Mouse (Mus musculus) telencephalon, adult 2 months (tissue): ENCODE data around the gene Sdk2.
A peak's percentile ranks its signal among the peaks of the same experiment; 100 is the strongest.

Experiments
- DNase-seq: peaks from one replicate; pipeline ENCODE4 v3.0.0-alpha.2; 2011; ENCODE audit warnings: low read depth, low spot score

Gene Sdk2

DNA sequence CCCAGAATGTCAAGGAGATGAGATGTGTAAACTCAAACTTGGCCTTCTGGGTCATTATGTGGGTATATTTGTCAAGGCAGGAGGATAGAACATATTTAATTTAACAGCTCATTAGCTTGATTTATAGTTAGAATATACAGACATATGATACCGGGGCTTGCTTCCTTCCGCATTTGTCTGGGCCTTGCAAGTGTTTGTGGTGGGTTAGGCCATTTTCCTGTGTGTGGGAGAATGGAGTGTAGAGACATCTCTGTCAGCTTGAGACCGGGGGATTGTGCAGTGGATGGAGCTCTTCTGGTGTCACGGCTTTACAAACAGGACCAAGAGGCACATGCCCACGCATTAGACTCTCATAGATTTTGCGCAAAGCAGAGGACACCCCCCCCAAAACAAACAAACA is 235.2 kb downstream of the Sdk2 start:
- no peak for DNase-seq

DNA sequence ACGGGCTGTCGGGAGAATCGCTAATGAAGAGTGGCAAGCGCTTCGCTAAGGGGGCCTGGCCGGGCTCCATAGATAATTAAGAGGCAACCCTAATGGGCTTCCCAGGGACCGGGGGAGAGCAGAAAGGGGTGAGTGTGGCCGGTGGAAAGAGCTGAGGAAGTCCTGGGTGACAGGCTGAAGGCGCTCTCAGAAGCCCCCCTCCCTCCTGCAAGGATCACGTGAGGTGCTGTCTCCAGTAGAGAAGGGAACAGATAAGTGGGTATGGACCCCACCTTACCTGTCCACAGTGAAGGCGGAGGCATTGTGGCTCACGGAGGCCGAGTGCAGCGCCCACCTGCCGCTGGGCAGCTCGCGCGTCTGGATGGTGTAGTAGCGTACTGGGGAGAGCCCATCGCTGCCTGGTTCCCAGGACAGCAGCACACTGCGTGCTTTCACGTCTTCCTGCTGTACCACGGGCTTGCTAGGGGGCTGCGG is 238.7 kb downstream of the Sdk2 start:
- no peak for DNase-seq

DNA sequence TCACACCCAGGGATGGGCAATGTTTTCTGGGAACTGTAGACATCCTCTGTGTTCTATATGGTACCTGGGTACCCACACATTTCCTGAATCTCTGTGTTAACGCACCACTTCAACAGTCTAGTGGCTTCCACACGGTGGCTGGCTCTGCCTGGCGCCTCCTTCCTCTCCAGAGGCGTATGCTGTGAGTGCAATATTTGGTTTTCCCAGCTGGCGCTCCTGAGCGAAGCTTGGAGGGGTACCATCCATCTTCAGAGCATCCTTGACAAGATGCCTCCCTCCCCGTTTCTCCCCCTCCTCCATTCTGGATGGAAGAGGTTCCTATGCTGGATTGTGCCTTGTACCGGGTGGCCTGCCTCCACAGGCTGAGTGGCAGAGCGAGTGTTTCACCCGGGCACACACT is 246.8 kb downstream of the Sdk2 start:
- peak; percentile 16 for DNase-seq

DNA sequence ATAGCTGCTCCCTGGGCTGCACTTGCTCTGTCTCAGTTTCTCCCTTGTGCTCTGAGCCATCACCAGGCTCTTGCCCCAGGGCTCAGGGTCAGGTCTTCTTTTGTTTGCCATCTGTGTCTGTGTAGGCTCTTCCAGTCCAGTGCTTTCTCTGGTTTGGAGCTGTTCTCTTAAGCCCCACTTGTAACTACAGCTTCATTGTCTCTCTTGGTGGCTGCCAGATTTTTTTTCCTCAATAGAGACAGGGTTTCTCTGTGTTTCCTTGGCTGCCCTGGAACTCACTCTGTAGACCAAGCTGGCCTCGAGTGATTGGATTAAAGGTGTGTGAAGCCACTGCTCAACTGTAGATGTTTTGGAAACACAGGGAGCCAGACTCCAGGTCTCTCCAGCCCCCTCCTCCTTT is 247.8 kb downstream of the Sdk2 start:
- no peak for DNase-seq

DNA sequence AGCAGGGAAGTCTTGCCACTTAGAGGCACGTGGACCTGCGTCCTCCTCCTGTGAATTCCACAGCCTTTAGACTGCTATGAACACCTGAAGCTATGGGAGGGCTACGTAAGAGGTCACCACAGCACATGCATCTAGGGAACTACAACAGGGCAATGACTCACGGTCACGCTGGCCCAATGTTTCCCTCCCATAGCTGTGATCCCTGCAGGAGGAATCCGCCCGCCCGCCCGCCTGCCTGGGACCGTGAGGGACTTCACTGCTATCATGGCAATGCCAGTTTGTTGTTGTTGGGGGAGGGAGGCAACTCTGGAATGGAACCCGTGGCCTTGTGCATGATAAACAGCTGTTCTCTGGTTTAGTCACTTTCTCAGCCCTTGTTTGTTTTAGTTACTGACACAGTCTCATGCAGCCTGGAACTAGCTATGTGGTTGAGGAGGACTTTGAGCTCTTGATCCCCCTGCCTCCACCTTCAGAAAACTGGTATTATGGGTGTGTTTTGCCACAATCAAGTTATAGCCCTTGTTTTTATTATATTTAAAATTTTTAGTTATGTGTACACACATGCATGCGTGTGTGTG is 249.8 kb downstream of the Sdk2 start:
- no peak for DNase-seq

DNA sequence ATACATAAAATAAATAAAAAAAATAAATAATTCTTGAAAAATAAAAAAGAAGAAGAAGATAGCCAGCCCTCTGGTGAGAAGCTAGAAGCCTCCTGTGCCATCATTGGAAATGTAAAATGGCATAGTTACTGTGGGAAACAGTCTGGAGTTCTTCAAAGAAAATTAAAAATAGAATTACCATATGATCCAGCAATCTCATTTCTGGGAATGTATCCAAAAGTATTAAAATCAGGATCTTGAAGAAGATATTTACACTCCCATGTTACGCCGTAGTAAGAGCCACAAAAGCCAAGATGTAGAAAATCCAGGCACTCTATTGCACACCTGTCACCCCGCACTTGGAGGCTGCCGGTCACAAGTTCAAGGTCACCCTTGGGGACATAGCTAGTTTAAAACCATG is 250.4 kb downstream of the Sdk2 start:
- DNase-seq, result peak; percentile 88

DNA sequence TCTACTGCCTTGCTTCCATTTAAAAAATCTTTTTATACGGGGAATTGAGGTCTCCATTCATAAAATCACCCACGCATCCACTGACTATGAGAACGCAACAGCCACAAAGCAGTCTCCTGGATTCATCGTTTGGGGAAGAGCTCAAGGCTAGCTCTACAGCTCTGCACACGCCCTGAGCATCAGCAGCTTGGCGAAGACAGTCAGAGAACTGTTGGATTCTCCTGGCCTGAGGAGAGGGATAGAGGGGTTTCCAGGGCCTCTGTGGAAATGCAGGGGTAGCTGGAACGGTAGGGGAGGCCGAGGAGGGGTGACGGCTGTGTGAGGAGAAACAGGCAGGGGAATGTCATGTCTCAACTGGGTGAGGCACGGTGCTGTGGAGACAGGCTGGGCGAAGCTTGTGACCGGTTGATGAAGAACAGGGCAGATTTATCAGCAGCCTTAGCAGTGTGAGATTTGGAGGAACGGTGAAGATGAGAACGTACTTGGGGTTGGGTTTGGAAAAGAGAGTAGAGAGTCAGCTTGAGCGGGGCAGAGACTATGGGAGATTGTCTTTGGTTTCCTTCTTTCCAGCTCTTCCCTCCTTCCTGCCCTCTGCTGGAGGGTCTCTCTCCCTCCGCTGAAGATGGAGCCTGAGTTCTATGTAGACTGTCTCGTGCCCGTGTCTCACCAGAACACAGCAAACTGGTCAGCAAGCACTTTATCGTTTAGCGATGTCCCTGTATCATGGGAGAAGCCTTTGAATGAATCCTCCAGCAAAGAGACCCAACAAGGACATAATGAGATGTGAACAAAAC is 255.1 kb downstream of the Sdk2 start:
- no peak for DNase-seq

DNA sequence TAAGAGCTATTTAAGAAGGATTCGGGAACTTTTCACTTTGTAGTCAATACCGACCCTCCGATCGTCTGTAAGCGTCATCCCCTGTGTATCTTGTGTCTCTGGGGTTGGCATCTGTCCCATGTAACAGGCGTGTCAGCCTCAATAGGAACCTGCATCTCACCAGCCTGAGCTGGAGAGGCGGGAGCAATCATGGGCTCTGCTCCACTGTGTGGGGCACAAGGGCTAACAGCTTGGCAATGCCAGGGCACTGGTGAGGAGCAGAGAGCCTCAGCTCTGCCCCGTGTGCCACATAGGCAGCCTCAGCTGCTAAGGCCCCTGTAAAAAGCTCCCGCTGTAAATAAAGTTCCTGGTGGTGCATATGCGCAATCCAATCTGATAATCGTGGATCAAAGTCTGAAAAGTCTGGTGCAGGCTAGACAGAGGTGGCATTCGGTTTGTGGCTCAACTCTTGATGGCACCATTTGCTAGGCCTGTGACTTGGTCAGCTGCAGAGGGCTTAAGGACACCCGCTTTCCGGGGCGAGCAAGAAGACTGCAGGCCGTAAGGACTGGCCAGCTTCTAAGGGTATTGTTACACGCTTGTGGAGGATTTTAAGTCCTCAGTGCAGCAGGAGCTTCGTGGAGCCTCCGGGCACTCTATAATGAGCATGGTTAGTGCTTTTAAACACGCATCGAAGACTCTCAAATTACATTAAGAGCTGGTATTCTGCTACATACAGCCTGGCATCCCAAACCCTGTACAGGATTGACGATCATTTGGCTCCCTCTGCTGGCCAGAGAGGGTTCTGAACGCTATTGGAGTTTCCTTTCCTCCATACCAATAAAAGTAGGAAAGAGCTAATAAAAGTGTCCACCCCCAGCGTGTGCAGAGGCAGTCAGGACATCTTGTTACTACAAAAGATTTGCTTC is 256.0 kb downstream of the Sdk2 start:
- peak; percentile 83 for DNase-seq

DNA sequence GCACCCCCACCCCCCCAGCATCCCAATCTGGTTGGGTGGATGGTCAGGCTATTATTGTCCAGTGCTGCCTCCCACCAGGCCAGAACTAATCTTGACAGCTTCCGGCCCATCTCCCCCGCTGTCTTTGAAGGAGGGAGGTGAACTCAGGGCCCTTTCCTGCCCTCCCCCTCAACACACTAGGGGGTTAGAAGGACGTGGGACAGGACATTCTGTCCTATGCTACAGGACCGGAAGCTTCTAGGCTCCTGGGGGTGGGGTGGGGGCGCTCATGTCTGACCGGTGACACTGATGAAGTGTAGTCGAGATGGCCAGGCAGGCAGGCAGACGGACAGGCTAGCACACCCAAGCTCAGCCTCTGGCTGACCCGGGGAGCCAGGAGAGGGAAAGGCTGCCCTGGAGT is 259.8 kb downstream of the Sdk2 start:
- no peak for DNase-seq

DNA sequence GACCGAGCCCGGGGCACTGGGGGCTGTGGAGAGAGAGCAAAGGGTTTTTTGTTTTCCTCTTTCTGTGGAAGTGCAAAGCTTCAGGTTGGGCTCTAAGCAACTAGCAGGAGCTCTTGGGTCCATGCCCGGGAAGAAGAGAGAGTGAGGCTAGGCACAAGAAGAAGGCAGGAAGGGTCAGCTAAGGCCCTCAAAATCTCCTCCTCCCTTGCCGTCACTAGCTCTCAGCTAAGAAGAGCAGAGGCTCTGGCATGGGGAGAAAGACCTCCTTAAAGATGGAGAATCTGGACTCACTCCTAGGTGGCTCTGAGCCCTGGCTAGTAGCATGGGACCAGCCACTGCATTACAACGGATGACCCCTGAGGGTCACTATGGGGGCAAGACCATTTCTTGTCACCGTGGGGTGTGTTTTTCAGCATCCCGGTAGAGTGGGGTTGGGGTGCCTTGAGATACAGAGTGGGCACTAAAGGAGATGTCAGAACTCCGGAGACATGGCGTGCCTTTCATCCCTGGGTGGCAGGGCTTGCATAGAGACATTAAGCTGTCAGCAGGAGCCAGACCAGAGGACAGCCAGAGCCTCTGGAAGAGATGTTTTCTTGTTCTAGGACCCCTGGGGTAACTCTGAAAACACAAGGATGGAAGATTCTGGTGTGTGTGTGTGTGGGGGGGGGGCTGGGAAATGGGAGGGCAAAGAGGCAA is 260.3 kb downstream of the Sdk2 start:
- DNase-seq, result no peak

DNA sequence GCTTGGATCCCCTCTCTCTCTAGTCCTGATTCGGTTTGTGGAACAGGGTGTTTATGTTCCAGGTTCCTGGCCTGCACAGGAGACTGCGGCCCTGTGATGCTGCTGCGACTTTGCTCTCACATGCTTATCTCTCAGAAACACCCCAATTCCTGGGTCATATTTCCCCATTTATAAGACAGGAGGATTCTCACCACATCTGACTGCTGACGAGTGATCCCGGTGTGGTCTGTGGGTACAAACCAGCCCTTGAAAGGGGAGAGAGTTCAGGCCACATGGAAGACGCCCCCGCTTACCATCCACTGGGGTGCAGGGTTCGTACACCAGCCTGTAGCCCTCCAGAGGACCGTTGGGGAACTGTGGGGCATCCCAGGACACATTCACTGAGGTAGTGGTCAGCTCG is 260.9 kb downstream of the Sdk2 start:
- DNase-seq, result no peak

DNA sequence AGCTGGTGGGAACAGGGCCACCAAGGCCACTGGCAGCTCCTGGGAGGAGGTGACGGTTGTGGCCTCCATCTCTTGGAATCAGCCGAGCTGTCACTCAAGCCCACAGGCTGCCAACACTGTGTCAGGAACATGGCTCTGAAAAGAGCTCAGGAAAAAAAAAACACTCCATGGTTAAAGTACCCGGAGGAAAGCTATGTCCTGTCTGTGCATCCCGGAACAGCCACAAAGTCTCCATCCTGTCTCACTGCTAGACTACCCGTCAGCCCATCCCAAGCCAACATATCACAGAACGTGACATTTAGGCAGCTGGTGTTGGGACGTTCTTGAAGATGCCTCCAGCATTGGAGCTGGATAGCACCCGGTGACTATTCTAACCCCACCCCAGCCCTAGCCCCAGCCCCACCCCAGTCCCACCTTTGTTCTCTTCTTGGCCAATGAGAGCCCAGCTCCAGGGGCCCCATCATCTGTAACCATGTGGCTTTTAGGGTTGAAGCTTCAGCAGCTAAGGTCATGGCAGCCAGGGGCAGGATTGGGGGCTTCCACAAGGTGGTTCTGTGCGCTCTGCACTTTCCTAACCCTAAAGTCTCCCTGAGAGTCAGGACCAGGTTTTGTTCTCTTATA is 263.4 kb downstream of the Sdk2 start:
- DNase-seq, result no peak

DNA sequence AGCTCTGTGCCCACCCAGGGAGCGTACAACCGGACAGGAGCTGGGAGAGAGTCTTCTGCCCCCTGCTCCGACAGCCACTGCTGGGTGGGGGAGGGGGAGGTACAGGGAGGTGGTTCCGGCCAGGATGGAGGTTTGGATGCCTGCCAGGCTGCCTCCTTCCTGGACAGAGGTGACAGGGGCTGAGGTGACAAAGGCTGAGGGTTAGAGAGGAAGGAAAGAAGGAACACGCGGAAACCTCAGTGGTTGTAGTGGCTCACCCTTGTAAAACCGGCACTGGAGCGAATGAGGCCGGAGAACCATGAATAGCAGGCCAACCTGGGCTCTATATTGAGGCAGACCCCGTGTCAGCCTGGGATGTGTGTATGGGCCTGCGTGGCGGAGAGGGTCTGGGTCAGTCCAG is 264.4 kb downstream of the Sdk2 start:
- DNase-seq, result no peak

DNA sequence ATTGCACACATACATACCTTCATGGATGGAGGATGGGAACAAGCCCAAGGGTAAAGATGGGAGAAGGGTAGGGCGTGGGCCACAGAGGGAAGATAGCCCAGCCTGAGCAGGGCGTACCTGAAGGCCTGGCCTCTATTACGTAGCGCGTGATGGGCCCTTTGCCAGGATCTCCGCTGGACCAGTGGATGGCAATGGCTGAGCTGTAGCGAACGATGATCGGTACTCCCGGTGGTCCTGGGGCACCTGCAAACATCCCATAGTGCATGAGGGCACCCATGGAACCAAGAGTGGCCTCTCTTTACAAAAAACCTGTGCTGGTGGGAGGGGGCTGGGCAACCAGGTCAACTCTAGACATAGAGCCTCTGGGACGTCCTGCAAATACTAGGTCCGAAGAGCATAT is 266.8 kb downstream of the Sdk2 start:
- DNase-seq, result no peak

DNA sequence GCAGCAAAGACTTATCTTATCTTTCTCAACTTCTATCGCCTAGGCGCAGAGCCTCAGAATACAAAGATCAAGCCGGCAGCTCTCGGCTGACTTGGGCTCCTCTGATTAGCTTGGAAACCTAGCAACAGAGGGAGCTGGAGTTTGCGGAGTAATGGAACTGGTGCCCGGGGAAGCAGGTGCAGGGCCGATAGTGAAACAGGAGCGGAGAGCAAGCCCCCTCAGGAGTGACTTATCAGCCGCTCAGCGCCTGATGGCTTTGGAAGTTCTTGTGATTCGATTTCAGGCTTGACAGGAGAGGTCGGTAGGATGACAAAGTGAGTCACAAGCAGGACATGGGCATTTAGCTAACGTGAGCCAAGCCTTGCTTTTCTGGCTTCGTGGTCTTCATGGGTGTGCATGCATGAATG is 267.8 kb downstream of the Sdk2 start:
- no peak for DNase-seq

DNA sequence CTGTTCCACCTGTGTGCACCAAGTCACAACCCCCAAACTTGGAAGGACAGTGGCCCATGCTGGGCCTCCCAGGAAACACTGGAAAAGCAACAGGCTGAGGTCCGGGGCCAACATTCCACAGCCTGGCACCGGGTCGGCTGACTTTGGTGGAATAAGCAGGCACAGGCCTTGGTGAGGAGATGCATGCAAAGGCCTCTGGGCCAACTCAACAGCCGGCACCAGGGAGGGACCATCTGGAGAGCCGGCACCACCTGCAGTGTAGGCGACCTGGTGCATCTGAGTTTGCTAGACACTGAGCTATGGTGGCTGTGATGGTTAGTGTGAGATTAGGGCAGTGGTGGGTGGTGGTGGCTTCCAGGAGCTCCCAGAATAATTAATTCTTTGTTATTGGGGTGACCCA is 268.8 kb downstream of the Sdk2 start:
- peak; percentile 66 for DNase-seq

DNA sequence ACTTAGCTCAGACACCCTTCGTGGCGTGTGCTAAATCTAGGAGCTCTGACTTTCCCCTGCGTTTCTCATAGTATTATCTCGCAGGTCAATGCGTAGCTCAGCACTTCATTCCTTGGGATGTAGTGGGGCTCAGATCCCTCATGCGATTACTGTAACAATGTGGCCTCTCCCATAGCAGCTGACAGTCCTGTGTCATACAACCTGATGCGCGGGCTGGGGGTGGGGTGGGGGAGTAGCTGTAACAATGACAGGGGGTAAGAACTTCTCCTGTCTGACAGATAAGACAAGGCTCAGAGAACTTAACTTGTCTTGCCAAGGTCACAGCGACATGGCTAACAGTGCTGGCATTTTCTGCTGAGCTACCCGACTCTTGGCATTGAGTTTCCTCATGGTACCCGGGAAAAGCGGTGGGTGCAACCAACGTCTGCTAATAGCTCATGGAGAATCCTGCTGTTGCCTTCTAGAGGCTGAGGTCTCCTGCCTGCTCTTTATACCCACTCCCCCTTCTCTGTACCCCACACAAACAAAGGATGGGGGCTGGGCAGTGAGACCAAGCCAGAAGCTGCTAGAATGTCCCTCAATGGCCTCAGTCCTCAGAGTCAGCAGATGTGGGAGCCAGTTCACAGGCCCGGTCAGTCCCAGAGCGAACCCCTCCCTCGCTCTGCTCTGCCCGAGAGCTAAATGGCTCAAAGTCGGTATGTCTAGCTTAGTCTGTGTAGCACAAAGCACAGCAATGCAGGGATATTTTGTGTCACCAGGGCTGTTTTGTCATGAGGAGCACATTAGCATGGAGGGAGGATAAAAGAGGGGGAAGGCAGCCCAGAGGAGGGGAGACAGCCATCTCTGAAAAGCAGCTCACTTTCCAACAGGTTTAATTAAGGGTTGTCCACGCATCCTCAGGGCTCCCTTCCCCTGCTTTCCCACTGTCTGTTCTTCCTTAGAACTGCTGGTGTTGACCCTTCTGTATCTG is 269.5 kb downstream of the Sdk2 start:
- no peak for DNase-seq

DNA sequence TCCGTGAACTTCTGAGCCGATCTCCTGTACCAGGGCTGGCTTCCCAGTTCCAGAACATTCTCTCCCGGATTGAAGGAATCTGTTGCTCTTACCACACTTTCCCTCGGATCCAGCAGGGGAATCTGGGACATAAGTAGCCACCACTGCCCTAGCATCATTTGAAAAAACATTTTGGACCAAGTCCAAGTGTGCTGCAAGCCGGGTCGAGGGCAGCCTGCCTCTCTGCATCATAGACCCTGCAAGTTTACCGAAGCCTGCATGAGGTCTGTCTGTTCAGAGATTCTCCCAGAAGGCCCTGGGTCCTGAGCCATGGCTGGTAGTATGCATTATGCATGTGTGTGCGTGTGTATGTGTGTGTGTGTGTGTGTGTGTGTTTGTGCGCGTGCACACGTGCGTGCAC is 271.0 kb downstream of the Sdk2 start:
- DNase-seq, result no peak

DNA sequence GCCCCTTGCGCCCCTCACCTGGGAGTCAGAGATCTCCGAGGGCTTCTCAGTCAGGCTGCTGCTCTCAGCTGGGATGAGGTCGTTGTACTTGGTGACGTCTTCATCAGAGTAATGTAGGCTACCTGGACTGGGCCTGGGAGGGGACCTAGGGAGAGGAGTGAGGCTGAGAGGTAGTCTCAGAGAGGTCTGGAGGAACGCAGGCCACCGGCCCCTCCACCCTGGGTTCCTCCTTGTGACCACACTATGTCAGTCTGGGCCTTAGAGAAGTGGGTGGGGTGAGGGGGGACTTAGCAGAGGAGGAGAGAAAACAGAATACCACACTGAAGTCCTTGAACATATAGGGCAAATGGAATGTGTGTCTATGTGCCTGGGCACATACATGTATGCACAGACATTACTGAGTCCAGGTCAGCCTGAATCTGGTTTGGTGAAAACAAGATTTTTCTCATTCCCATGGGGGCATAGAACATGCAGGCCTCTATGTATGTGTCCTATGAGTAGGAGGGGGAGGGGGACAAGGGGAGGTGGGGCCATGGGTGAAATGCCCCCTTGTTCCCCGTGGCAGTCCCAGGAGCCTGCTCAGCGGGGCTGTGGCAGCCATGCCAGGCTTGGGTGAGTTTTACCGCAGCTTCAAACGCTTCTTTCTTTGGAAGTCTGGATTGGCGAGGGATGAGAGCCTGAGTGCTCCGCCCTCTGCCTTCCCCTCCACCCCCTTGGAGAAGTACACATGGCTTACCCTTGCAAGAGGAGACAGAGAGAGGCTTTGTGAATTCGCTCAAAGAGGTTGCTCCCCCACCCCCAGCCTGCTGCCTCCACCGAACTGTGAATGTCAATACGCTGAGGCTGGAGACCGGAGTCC is 275.3 kb downstream of the Sdk2 start:
- DNase-seq, result no peak
